Mouse (Mus musculus): ENCODE results near the gene Hoxc9.

Gene Hoxc9

GRCm38 (mm10) chr15:103013238-103013984, 37.2 kb downstream of the Hoxc9 start:
- no peak for TF ChIP-seq GATA4 (IDR thresholded peaks at IDR 0.05; ENCODE audit: insufficient replicate concordance, low read length)

GRCm38 (mm10) chr15:103014166-103015008, 38.1 kb downstream of the Hoxc9 start:
- no peak for TF ChIP-seq GATA4 (IDR thresholded peaks at IDR 0.05; ENCODE audit: insufficient replicate concordance, low read length)

- no peak for TF ChIP-seq GATA4 (IDR thresholded peaks at IDR 0.05; ENCODE audit: insufficient replicate concordance, low read length)
These were observed 38.8 kb downstream of the Hoxc9 start for GRCm38 (mm10) chr15:103015009-103015399.

GRCm38 (mm10) chr15:103015406-103016166, 39.3 kb downstream of the Hoxc9 start:
- TF ChIP-seq GATA4 (IDR thresholded peaks at IDR 0.05; ENCODE audit: insufficient replicate concordance, low read length), result no peak

GRCm38 (mm10) chr15:103018636-103019035, 42.4 kb downstream of the Hoxc9 start, which contains the start of gene Hoxc4:
TSS of gene Hoxc4 (plus strand) at chr15:103018934.
- TF ChIP-seq GATA4 (IDR thresholded peaks at IDR 0.05; ENCODE audit: insufficient replicate concordance, low read length), result no peak

- TF ChIP-seq GATA4 (IDR thresholded peaks at IDR 0.05; ENCODE audit: insufficient replicate concordance, low read length), result no peak
These were observed 44.7 kb downstream of the Hoxc9 start for GRCm38 (mm10) chr15:103020899-103021418.

- TF ChIP-seq GATA4 (IDR thresholded peaks at IDR 0.05; ENCODE audit: insufficient replicate concordance, low read length), result no peak
These were observed 45.3 kb downstream of the Hoxc9 start for GRCm38 (mm10) chr15:103021544-103021943.

- no peak for TF ChIP-seq GATA4 (IDR thresholded peaks at IDR 0.05; ENCODE audit: insufficient replicate concordance, low read length)
These were observed 47.9 kb downstream of the Hoxc9 start for GRCm38 (mm10) chr15:103024131-103024530.

GRCm38 (mm10) chr15:103027266-103028235, 51.3 kb downstream of the Hoxc9 start:
- no peak for TF ChIP-seq GATA4 (IDR thresholded peaks at IDR 0.05; ENCODE audit: insufficient replicate concordance, low read length)

GRCm38 (mm10) chr15:103028916-103029512, 52.8 kb downstream of the Hoxc9 start:
- no peak for TF ChIP-seq GATA4 (IDR thresholded peaks at IDR 0.05; ENCODE audit: insufficient replicate concordance, low read length)

- no peak for TF ChIP-seq GATA4 (IDR thresholded peaks at IDR 0.05; ENCODE audit: insufficient replicate concordance, low read length)
These were observed 53.9 kb downstream of the Hoxc9 start for GRCm38 (mm10) chr15:103030142-103030541.

GRCm38 (mm10) chr15:103032167-103032566, 55.9 kb downstream of the Hoxc9 start:
- TF ChIP-seq GATA4 (IDR thresholded peaks at IDR 0.05; ENCODE audit: insufficient replicate concordance, low read length), result no peak

Data from liver, adult (tissue).